Mouse (Mus musculus) liver, embryonic 12.5 days (tissue): ENCODE measurements around the gene Ech1. TPM values are rescaled to one million over a fixed set of nuclear protein-coding genes. Genes with fewer than 3 reads are reported as not detected.

Source experiments
- ATAC-seq: fragments of 200-750 bp; cut with Nextera tagmentation; 2 replicates; pipeline ENCODE4 v1.8.0; 2017; ENCODE audit warnings: moderate number of reproducible peaks, mild to moderate bottlenecking, moderate library complexity
- H3K27ac ChIP-seq: fragments of 300-500 bp; sonication (generic); 2 replicates; pipeline ENCODE4 v1.5.1; 2016; ENCODE audit warnings: mild to moderate bottlenecking
- H3K27me3 ChIP-seq: fragments of 300-500 bp; sonication (generic); replicated peaks from 2 replicates; pipeline ENCODE4 v1.6.1; 2016; ENCODE audit warnings: mild to moderate bottlenecking, moderate library complexity
- H3K36me3 ChIP-seq: fragments of 300-500 bp; sonication (generic); 2 replicates; pipeline ENCODE4 v1.6.1; 2016; ENCODE audit warnings: mild to moderate bottlenecking, moderate library complexity
- H3K4me1 ChIP-seq: fragments of 300-500 bp; sonication (generic); 2 replicates; pipeline ENCODE4 v1.6.1; 2016
- H3K4me2 ChIP-seq: fragments of 300-500 bp; sonication (generic); 2 replicates; pipeline ENCODE4 v1.6.1; 2016; ENCODE audit warnings: mild to moderate bottlenecking, moderate library complexity
- H3K4me3 ChIP-seq: fragments of 300-500 bp; sonication (generic); 2 replicates; pipeline ENCODE4 v1.5.1; 2016; ENCODE audit warnings: mild to moderate bottlenecking, moderate library complexity
- H3K9ac ChIP-seq: fragments of 300-500 bp; sonication (generic); 2 replicates; pipeline ENCODE4 v1.6.1; 2016; ENCODE audit warnings: mild to moderate bottlenecking, moderate library complexity
- H3K9me3 ChIP-seq: fragments of 300-500 bp; sonication (generic); replicated peaks from 2 replicates; pipeline ENCODE4 v1.6.1; 2016; ENCODE audit warnings: mild to moderate bottlenecking, moderate library complexity
- WGBS: fragments of 180-500 bp; shearing (Covaris S2); methylation state at CpG from one replicate; pipeline ENCODE4 v1.1.7; 2016; ENCODE audit not compliant: insufficient replicate concordance; 5-methylcytosine and 5-hydroxymethylcytosine counted together
- polyA plus RNA-seq: library from polyadenylated mRNA; unstranded; fragments of >200 nt; fragmentation: Nextera tagmentation; extraction: Ambion mirVana; gene quantifications from 2 replicates; pipeline ENCODE4 v1.2.1, GENCODE M21; 2016

Gene Ech1
- polyA plus RNA-seq, 1 experiment from 2014 or later, result 72.3 TPM

DNA sequence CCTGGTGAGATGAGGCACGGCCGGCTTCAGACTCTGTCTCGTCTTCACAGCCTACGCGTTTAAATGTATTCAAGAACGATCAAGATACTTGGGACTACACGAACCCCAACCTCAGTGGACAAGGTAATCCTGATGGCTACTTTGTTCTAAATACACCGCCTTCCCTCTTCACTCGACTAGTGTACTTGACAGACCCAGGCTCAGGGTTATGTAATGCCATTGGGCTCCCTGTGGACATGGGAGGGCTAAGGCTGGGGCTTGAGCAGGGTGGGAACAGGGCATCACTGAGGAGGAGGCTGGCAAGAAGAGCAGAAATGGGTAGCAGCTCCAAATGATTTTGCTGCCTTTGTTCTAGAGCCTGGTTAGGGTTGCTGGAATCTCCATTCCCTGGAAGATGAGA is 9.8 kb upstream of the Ech1 start:
- 93% methylated on average over 9 of the region's 9 CpGs for WGBS
- Histone ChIP-seq H3K9ac (no peak overlapping the region), H3K27ac (0 out of 2 replicates have a peak overlapping the region, but pooled peaks have one; percentile 42), H3K4me2 (peak overlapping the region; percentile 7; the same call in 1 of the 2 replicates), H3K4me1 (peaks cover 82% of the 10 kb centered on the region), H3K27me3 (no peaks in the 10 kb centered on the region), H3K36me3 (peaks cover 85% of the 10 kb centered on the region), H3K4me3 (no peak overlapping the region), H3K9me3 (no peaks in the 10 kb centered on the region)
- ATAC-seq, result no peak

DNA sequence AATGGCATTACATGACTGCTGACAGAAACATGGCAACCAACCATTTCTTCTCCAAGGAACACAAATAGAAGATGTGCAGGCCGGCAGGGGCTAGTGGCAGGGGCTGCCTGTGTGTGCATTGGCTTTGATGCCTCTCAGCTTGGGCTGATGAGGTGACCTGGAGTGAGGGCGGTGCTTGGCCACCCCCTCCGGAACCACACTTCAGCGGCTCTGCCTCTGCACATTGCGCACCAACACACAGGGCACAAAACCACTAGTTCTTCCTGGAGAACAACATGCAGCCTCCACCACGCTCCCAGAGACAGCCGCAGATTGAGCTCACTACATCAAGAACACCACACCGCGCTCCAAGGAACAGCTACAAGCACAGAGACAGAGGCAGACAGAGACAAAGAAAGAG is 8.8 kb upstream of the Ech1 start:
- H3K4me3 ChIP-seq, result no peak overlapping the region
- H3K36me3 ChIP-seq, result peaks cover 95% of the 10 kb centered on the region
- peaks cover 91% of the 10 kb centered on the region for H3K4me1 ChIP-seq
- no peaks in the 10 kb centered on the region for H3K27me3 ChIP-seq
- 81% methylated on average over 9 of the region's 9 CpGs for WGBS
- ATAC-seq, result no peak
- no peaks in the 10 kb centered on the region for H3K9me3 ChIP-seq
- no peak overlapping the region for H3K4me2 ChIP-seq
- H3K27ac ChIP-seq, result no peak overlapping the region
- H3K9ac ChIP-seq, result 0 out of 2 replicates have a peak overlapping the region, but pooled peaks have one; percentile 32

DNA sequence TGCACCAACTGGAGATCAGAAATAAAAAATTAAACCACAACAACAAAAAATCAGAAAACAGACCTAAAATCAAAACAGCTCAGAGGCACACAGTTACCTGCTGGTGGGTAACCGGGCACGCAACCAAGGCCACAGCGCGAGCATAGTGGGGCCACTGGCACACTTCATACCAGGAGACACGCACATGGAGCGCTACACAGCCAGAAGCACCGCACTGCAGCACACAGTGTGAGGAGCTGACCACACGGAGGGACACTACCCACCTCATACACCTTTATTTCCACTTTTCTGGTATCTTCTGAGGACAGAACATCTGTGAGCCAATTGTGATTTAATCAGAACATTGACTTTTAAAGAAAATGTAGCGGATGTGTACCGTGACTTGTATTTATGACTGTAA is 8.1 kb upstream of the Ech1 start:
- H3K9ac ChIP-seq, result no peak overlapping the region
- no peak for ATAC-seq
- H3K27me3 ChIP-seq, result no peaks in the 10 kb centered on the region
- H3K4me2 ChIP-seq, result peak overlapping the region; percentile 8; the same call in 1 of the 2 replicates
- WGBS, result 92% methylated on average over 10 of the region's 10 CpGs
- no peak overlapping the region for H3K27ac ChIP-seq
- H3K4me1 ChIP-seq, result peaks cover 94% of the 10 kb centered on the region
- H3K36me3 ChIP-seq, result peaks cover 100% of the 10 kb centered on the region
- no peak overlapping the region for H3K4me3 ChIP-seq
- no peaks in the 10 kb centered on the region for H3K9me3 ChIP-seq

DNA sequence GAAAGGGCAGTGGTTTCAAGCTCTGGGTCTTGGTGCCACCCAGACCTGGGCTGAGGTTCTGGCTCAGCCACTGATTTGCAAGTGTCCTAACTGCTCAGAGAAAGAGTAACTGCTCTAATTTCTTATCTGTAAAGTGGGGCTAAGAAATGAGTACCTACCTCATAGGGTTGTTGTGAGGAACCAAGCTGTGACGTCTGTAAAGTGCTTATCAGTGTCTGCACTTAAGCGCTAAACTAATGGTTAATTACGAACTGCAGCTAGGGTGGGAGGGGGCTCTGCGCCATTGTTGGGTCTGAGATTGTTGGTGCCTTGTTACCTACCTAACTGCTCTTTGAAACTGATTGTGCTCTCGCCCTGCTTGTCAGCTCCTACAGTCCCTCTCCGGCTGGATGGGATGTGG is 7.5 kb upstream of the Ech1 start:
- Histone ChIP-seq H3K4me2 (0 out of 2 replicates have a peak overlapping the region, but pooled peaks have one; percentile 8), H3K4me1 (peaks cover 93% of the 10 kb centered on the region), H3K9me3 (no peaks in the 10 kb centered on the region), H3K4me3 (no peak overlapping the region), H3K36me3 (peaks cover 100% of the 10 kb centered on the region), H3K9ac (peak overlapping the region; percentile 41; the same call in 1 of the 2 replicates), H3K27ac (peak overlapping the region; percentile 54), H3K27me3 (no peaks in the 10 kb centered on the region)
- no peak for ATAC-seq
- whole genome bisulfite sequencing, result 56% methylated on average over 6 of the region's 6 CpGs

DNA sequence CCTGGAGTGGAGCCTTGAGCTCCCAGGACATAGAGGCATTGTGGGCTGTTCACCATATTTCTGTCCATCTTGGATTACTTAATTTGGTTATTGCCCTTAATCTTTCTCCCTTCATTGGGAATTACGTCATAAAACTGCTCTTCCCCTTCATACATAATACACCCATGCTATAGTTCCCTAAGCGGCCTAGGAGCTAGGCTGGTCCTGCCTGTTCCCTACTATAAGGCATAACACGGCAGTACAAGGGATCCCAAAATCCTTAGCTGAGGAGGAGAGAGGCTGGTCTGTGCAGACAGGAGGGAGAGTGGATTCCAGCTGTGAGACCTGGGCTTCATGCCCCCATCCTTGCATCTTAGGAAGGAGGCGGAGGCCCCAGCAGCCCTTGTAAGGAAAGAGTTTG is 7.1 kb upstream of the Ech1 start:
- peaks cover 92% of the 10 kb centered on the region for H3K4me1 ChIP-seq
- H3K4me2 ChIP-seq, result 0 out of 2 replicates have a peak overlapping the region, but pooled peaks have one; percentile 8
- no peaks in the 10 kb centered on the region for H3K27me3 ChIP-seq
- peak overlapping the region; percentile 54 for H3K27ac ChIP-seq
- H3K9me3 ChIP-seq, result no peaks in the 10 kb centered on the region
- H3K36me3 ChIP-seq, result peaks cover 100% of the 10 kb centered on the region
- H3K9ac ChIP-seq, result no peak overlapping the region
- H3K4me3 ChIP-seq, result no peak overlapping the region
- no peak for ATAC-seq
- WGBS, result 89% methylated on average over 4 of the region's 4 CpGs

DNA sequence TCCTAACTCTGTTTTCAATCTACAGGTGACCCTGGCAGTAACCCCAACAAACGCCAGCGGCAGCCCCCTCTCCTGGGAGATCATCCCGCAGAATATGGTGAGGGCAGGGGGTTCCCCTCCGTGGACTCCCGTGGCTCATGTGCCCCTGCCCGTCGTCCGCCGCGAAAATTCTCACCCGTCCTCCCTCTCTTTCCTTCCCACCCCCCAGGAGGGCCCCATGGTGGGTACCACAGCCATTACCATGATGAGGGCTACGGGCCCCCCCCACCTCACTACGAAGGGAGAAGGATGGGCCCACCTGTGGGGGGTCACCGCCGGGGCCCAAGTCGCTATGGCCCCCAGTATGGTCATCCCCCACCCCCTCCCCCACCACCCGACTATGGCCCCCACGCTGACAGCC is 6.6 kb upstream of the Ech1 start:
- peaks cover 97% of the 10 kb centered on the region for H3K36me3 ChIP-seq
- peaks cover 92% of the 10 kb centered on the region for H3K4me1 ChIP-seq
- H3K9me3 ChIP-seq, result no peaks in the 10 kb centered on the region
- H3K4me3 ChIP-seq, result no peak overlapping the region
- peak overlapping the region; percentile 54 for H3K27ac ChIP-seq
- H3K4me2 ChIP-seq, result peak overlapping the region; percentile 34; the same call in 1 of the 2 replicates
- no peaks in the 10 kb centered on the region for H3K27me3 ChIP-seq
- WGBS, result 89% methylated on average over 18 of the region's 18 CpGs
- ATAC-seq, result no peak
- H3K9ac ChIP-seq, result 0 out of 2 replicates have a peak overlapping the region, but pooled peaks have one; percentile 4

DNA sequence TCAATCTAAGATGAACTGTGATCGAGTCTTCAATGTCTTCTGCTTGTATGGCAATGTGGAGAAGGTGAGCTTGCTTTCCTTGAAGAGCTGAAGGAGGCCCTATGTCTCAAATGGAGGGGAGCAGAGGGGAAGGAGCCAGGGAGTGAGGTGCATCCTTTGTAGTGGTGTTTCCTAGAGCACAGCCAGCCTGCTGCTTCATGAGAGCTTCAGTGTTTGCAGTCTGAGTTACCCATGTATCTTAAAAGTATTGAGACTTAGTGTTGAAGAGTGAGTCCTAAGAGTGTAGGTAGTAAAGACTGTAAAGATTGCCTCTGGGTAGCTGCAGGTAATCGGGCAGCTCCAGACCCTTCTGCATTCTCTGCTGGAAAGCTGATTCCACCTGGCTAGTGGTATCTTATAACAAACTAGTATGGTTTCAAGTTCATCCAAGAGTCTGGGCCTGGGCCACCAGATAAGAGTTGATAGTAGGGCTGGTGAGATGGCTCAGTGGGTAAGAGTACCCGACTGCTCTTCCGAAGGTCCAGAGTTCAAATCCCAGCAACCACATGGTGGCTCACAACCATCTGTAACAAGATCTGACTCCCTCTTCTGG is 6.1 kb upstream of the Ech1 start:
- ATAC-seq, result peak; percentile 42
- peak overlapping the region; percentile 34; the same call in 1 of the 2 replicates for H3K4me2 ChIP-seq
- peaks cover 92% of the 10 kb centered on the region for H3K36me3 ChIP-seq
- WGBS, result 54% methylated on average over 4 of the region's 4 CpGs
- H3K27ac ChIP-seq, result peak overlapping the region; percentile 54
- H3K9ac ChIP-seq, result no peak overlapping the region
- H3K4me3 ChIP-seq, result no peak overlapping the region
- no peaks in the 10 kb centered on the region for H3K9me3 ChIP-seq
- no peaks in the 10 kb centered on the region for H3K27me3 ChIP-seq
- peaks cover 92% of the 10 kb centered on the region for H3K4me1 ChIP-seq

DNA sequence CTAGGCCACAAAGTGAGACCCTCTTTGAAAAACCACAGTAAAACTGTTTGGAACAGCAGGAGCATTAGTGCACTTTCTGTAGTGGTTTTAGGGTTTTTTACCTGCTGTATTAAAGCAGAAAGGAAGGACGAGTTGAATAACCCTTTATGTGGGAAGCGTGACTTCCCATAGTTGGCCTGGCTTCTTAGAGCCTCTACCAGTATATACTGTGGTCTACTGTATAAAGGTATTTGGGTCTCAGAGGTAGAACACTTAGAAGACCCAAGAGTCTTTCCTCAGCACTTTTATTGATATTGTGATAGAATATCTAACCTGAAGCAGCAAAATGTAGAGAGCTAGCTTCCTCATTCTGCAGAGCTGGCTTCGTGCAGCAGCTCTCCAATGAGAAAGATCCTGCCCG is 5.4 kb upstream of the Ech1 start:
- no peaks in the 10 kb centered on the region for H3K27me3 ChIP-seq
- no peak overlapping the region for H3K4me3 ChIP-seq
- no peak overlapping the region for H3K9ac ChIP-seq
- peaks cover 86% of the 10 kb centered on the region for H3K36me3 ChIP-seq
- H3K4me2 ChIP-seq, result no peak overlapping the region
- no peaks in the 10 kb centered on the region for H3K9me3 ChIP-seq
- H3K4me1 ChIP-seq, result peaks cover 91% of the 10 kb centered on the region
- WGBS, result 84% methylated on average over 4 of the region's 4 CpGs
- H3K27ac ChIP-seq, result no peak overlapping the region
- no peak for ATAC-seq

DNA sequence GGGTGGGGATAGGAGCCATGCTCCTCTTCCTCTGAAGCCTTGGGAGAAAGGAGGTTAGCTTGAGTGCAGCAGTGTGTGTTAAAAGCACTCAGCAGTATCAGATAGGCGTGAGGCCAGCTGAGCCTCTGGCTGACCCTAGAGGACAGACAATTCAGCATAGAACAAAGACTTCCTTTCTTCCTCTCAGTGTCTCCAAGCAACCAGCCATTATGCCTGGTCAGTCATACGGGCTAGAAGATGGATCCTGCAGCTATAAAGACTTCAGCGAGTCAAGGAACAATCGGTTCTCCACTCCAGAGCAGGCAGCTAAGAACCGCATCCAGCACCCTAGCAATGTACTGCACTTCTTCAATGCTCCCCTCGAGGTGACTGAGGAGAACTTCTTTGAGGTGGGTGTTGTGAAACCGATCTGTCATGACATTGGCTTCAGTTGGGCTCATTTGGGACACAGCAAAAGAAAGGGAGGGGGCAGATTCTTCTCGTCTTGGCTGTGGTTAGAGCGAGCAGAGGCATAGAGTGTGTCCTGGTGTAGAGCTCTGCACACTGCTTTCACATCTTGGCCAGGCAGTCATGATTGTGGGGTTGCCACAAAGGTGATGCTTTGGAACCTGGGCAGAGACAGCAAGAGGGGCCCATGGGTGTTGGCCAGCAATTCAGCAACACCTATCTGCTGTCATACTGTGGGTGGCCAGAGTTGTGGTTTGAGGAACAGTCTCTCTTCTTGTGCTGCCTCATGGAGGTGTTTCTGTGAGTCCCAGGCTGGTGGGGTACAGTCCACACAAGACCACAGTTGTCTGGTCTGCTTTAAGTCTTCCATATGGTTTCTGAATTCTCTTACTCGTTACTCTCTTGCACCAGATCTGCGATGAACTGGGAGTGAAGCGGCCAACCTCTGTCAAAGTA is 4.4 kb upstream of the Ech1 start:
- Histone ChIP-seq H3K27ac (peak overlapping the region; percentile 0; the same call in 1 of the 2 replicates), H3K9ac (no peak overlapping the region), H3K4me3 (no peak overlapping the region), H3K27me3 (no peaks in the 10 kb centered on the region), H3K9me3 (no peaks in the 10 kb centered on the region), H3K4me1 (peaks cover 89% of the 10 kb centered on the region), H3K4me2 (no peak overlapping the region), H3K36me3 (peaks cover 76% of the 10 kb centered on the region)
- no peak for ATAC-seq
- 79% methylated on average over 12 of the region's 12 CpGs for WGBS

DNA sequence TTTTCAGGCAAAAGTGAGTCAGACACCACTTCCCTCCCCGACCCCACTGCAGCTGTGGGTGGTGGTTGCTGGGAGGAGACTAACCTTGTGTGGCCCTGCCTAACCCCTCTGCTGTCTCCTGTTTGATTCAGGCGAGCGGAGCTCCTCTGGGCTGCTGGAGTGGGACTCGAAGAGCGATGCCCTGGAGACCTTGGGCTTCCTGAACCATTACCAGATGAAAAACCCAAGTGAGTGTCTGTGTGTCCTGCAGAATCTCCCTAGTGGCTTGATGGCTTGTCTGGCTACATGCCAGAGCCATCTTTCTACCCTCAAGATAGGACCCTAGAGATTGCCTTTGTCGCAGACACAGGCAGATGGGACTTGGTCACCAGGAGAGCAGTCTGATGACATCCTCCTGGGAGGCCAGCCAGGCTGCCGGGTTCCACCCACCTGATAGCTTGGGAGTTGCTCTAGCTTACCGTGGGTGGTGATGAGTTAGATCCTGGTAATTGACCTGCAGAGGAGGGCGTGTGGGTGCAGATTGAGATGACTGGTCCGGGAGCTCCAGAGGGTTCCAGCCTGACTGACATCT is 3.7 kb upstream of the Ech1 start:
- no peak overlapping the region for H3K4me2 ChIP-seq
- H3K4me3 ChIP-seq, result no peak overlapping the region
- WGBS, result 71% methylated on average over 10 of the region's 10 CpGs
- no peaks in the 10 kb centered on the region for H3K27me3 ChIP-seq
- no peaks in the 10 kb centered on the region for H3K9me3 ChIP-seq
- H3K4me1 ChIP-seq, result peaks cover 89% of the 10 kb centered on the region
- peak overlapping the region; percentile 57; the same call in 1 of the 2 replicates for H3K27ac ChIP-seq
- no peak for ATAC-seq
- peaks cover 68% of the 10 kb centered on the region for H3K36me3 ChIP-seq
- H3K9ac ChIP-seq, result no peak overlapping the region

DNA sequence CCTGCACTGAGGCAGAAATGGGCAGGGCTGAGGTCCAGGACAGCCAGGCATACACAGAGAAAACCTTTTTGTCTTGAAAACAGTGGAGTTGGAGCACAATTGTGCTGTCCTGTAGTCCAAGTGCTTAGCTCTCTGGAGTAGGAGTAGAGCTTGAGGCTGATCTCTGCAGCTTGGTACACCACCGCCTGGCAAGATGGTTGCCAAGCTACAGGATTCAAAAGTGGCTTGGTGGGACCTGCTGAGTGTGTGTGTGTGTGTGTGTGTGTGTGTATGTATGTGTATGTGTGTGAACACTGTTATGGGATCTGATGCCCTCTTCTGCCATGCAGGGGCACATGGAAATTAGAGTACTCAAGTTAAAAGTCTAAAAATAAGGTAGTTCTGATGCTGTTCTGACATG is 2.5 kb upstream of the Ech1 start:
- 71% methylated on average over 1 of the region's 1 CpGs for WGBS
- Histone ChIP-seq H3K4me3 (no peak overlapping the region), H3K4me1 (peaks cover 82% of the 10 kb centered on the region), H3K36me3 (peaks cover 56% of the 10 kb centered on the region), H3K27me3 (no peaks in the 10 kb centered on the region), H3K4me2 (no peak overlapping the region), H3K9ac (no peak overlapping the region), H3K27ac (peak overlapping the region; percentile 76), H3K9me3 (no peaks in the 10 kb centered on the region)
- no peak for ATAC-seq
